In genomic region chr5:91176397-91176796, GRCm38 (mm10) we compare ENCODE assay signal across 22 mouse cellular contexts. TPM values are rescaled to one million over a fixed set of nuclear protein-coding genes. Genes with fewer than 3 reads are reported as not detected.
DNase-seq lines count a peak whose midpoint lies in the region; ATAC-seq and TF ChIP-seq lines count a peak whose summit lies in the region.
"Had no signal": no experiment of that assay in that cellular context is flagged by ENCODE, and none has a peak within 500 bp of the region (broad histone marks: within the 10 kb centered on the region; RNA-seq: fewer than 3 reads in every experiment).

No protein-coding gene starts in this region.

- no peak for TF ChIP-seq POLR2A in small intestine, adult 2 months (IDR thresholded peaks at IDR 0.05; ENCODE audit: low read depth, low read length)

- H3K36me3 ChIP-seq in intestine, embryonic 15.5 days = no peaks in the 10 kb centered on the region
- H3K36me3 ChIP-seq in intestine, embryonic 16.5 days (ENCODE audit: control insufficient read depth, insufficient read depth, low read length) = no peaks in the 10 kb centered on the region
- H3K36me3 ChIP-seq in intestine, postnatal 0 days (ENCODE audit: control insufficient read depth, insufficient read depth) = no peaks in the 10 kb centered on the region
- H3K36me3 ChIP-seq in small intestine, adult 2 months (ENCODE audit: control insufficient read depth, insufficient read depth, low read length) = no peaks in the 10 kb centered on the region
- no peaks in the 10 kb centered on the region for H3K36me3 ChIP-seq in heart, embryonic 10.5 days
- H3K36me3 ChIP-seq: G1E had no signal

- no peak overlapping the region for H3K27ac ChIP-seq in intestine, embryonic 15.5 days
- H3K27ac ChIP-seq in intestine, embryonic 16.5 days (ENCODE audit: low read length) = no peak overlapping the region
- no peak overlapping the region; the same call in 1 of the 2 replicates for H3K27ac ChIP-seq in intestine, postnatal 0 days (ENCODE audit: low read depth, low read length)
- H3K27ac ChIP-seq in small intestine, adult 2 months (ENCODE audit: insufficient read depth, low read depth, low read length) = peak overlapping the region; percentile 82
- H3K27ac ChIP-seq in heart, embryonic 10.5 days = no peak overlapping the region

- TF ChIP-seq CTCF in intestine, postnatal 0 days (IDR thresholded peaks at IDR 0.05; ENCODE audit: low read depth) = no peak
- TF ChIP-seq CTCF in small intestine, adult 2 months (IDR thresholded peaks at IDR 0.05; ENCODE audit: extremely low read depth, insufficient read length, insufficient replicate concordance, low read depth, low read length) = no peak

- no peaks in the 10 kb centered on the region for H3K27me3 ChIP-seq in intestine, embryonic 15.5 days (replicated peaks)
- H3K27me3 ChIP-seq in intestine, embryonic 16.5 days (replicated peaks; ENCODE audit: control insufficient read depth, insufficient read depth, low read length) = no peaks in the 10 kb centered on the region
- no peaks in the 10 kb centered on the region for H3K27me3 ChIP-seq in intestine, postnatal 0 days (replicated peaks; ENCODE audit: control insufficient read depth, insufficient read depth, low read length)
- no peaks in the 10 kb centered on the region for H3K27me3 ChIP-seq in small intestine, adult 2 months (ENCODE audit: control insufficient read depth, insufficient read depth, low read length)
- no peaks in the 10 kb centered on the region for H3K27me3 ChIP-seq in heart, embryonic 10.5 days (ENCODE audit: insufficient read depth, poor library complexity, severe bottlenecking)
- H3K27me3 ChIP-seq: CH12.LX had no signal

- no peaks in the 10 kb centered on the region for H3K9me3 ChIP-seq in intestine, embryonic 15.5 days
- no peaks in the 10 kb centered on the region for H3K9me3 ChIP-seq in intestine, embryonic 16.5 days (ENCODE audit: control insufficient read depth, low read length)
- no peaks in the 10 kb centered on the region for H3K9me3 ChIP-seq in intestine, postnatal 0 days (ENCODE audit: control insufficient read depth)
- no peaks in the 10 kb centered on the region for H3K9me3 ChIP-seq in heart, embryonic 10.5 days
- H3K9me3 ChIP-seq: G1E had no signal

- H3K9ac ChIP-seq in intestine, embryonic 15.5 days = no peak overlapping the region
- H3K9ac ChIP-seq in intestine, embryonic 16.5 days (ENCODE audit: low read depth, low read length) = no peak overlapping the region
- H3K9ac ChIP-seq in intestine, postnatal 0 days (ENCODE audit: low read depth, low read length) = no peak overlapping the region

- no peak overlapping the region for H3K4me3 ChIP-seq in intestine, embryonic 15.5 days (replicated peaks)
- no peak overlapping the region for H3K4me3 ChIP-seq in intestine, embryonic 16.5 days (ENCODE audit: low read length)
- no peak overlapping the region for H3K4me3 ChIP-seq in intestine, postnatal 0 days (ENCODE audit: low read depth, low read length)
- no peak overlapping the region for H3K4me3 ChIP-seq in small intestine, adult 2 months (ENCODE audit: low read depth, low read length)
- no peak overlapping the region for H3K4me3 ChIP-seq in heart, embryonic 10.5 days

- no peaks in the 10 kb centered on the region for H3K4me1 ChIP-seq in intestine, embryonic 15.5 days (replicated peaks)
- no peaks in the 10 kb centered on the region for H3K4me1 ChIP-seq in intestine, embryonic 16.5 days (ENCODE audit: control insufficient read depth, insufficient read depth, low read length)
- no peaks in the 10 kb centered on the region; the same call in 1 of the 2 replicates for H3K4me1 ChIP-seq in intestine, postnatal 0 days (replicated peaks; ENCODE audit: control insufficient read depth, insufficient read depth, low read length)
- peaks cover 4% of the 10 kb centered on the region; the same call in 1 of the 2 replicates for H3K4me1 ChIP-seq in small intestine, adult 2 months (ENCODE audit: control insufficient read depth, insufficient read depth, insufficient read length, low read length)
- no peaks in the 10 kb centered on the region for H3K4me1 ChIP-seq in heart, embryonic 10.5 days

- peak; percentile 65; the same call in 1 of the 2 replicates for ATAC-seq in intestine, embryonic 15.5 days
- peak; percentile 83 for ATAC-seq in intestine, embryonic 16.5 days
- ATAC-seq in intestine, postnatal 0 days = peak; percentile 94
- ATAC-seq: activated CD4-positive, CD25-positive, alpha-beta regulatory T cell, adult 4 months; CD4-positive, CD25-positive, alpha-beta regulatory T cell, adult 4 months; Patski had no signal

- no peak for DNase-seq in heart, embryonic 10.5 days (ENCODE audit: low spot score)
- DNase-seq in right cerebral cortex, postnatal 14 days = no peak
- no peak for DNase-seq in kidney, adult 18-20 months
- DNase-seq in urinary bladder, postnatal 36 days (ENCODE audit: low spot score in 2 of 2) = no peak
- DNase-seq: adrenal gland, adult 2 months; adrenal gland, adult 8-10 months; adrenal gland, postnatal 10 days; adrenal gland, postnatal 14 days; adrenal gland, postnatal 25 days; adrenal gland, postnatal 36 days; B cell, adult 2 months; cerebellum, adult 11 months; cerebellum, adult 11-12 months had no signal

- H3K4me2 ChIP-seq in intestine, embryonic 15.5 days (replicated peaks) = no peak overlapping the region
- H3K4me2 ChIP-seq in intestine, embryonic 16.5 days (ENCODE audit: low read depth, low read length) = no peak overlapping the region
- no peak overlapping the region for H3K4me2 ChIP-seq in intestine, postnatal 0 days (replicated peaks; ENCODE audit: low read depth)

RNA-seq across cellular contexts. Expression of gene Areg, which starts 37.0 kb away (rescaled TPM):
- polyA plus RNA-seq in intestine, embryonic 15.5 days (2015; fragmentation: Nextera tagmentation; extraction: Ambion mirVana) = 5.4 and 5.9 TPM in 2 replicates
- polyA plus RNA-seq in intestine, embryonic 16.5 days (2015; fragmentation: Nextera tagmentation; extraction: Ambion mirVana) = 2.9 and 3.8 TPM in 2 replicates
- polyA plus RNA-seq in intestine, postnatal 0 days (2015; fragmentation: Nextera tagmentation; extraction: Ambion mirVana) = 7.5 and 18.0 TPM in 2 replicates
- polyA plus RNA-seq in small intestine, adult 2 months (2012; rRNA removed) = 12.1 and 23.0 TPM in 2 replicates
- 0.34 TPM in 1 of 2 replicates, not detected in the other for polyA plus RNA-seq in heart, embryonic 10.5 days (2016; fragmentation: Nextera tagmentation; extraction: Ambion mirVana)
- polyA plus RNA-seq: adrenal gland, adult 2 months; G1E had no signal
